Mouse (Mus musculus): ENCODE measurements at regions not wholly inside any gene's neighbourhood (a gene's known extent, or its start where the extent isn't known, plus 50 kb on each side); places are given as distances from the start of the nearest gene placed in this dataset.

- ATAC-seq (ENCODE audit: insufficient read depth, low FRiP score) = no peak
- H3K9ac ChIP-seq (ENCODE audit: low read length) = no peak overlapping the region
- WGBS = 85% methylated on average over 7 of the region's 7 CpGs
Observed at GRCm38 (mm10) chr14:105751762-105752161, 144.9 kb downstream of the Spry2 start.

DNA sequence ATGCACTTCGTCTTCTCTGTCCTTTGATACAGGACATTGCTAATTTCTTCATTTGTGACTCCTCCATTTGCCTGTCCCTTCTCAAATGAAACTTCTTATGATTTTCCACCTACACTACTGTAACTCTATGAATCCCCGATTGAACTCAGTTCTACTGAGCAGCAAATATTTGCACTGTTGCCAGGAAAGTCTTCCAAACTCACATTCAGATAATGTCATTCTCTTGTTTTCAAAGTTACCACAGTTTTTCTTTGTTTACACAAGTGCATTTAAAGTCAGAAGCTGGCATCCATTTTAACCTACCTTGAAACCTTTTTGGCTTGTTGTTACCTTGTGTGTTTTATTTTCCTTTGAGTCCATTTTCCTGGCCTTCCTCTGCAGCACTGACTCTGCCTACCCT is 152.0 kb downstream of the Spry2 start:
- peak overlapping the region; percentile 25; the same call in 1 of the 2 replicates for H3K27ac ChIP-seq (ENCODE audit: low read length)
- H3K9me3 ChIP-seq (replicated peaks; ENCODE audit: control insufficient read depth, low read length) = no peaks in the 10 kb centered on the region
- H3K4me1 ChIP-seq (ENCODE audit: control insufficient read depth, insufficient read depth, low read length) = peaks cover 4% of the 10 kb centered on the region; the same call in 1 of the 2 replicates
- 47% methylated on average over 2 of the region's 2 CpGs for WGBS
- no peaks in the 10 kb centered on the region for H3K36me3 ChIP-seq (ENCODE audit: control insufficient read depth, insufficient read depth, low read length)
- no peak overlapping the region for H3K9ac ChIP-seq (ENCODE audit: low read length)
- no peak overlapping the region for H3K4me3 ChIP-seq (replicated peaks; ENCODE audit: low read length)
- no peaks in the 10 kb centered on the region for H3K27me3 ChIP-seq (ENCODE audit: control insufficient read depth, insufficient read depth, low read length)
- H3K4me2 ChIP-seq (ENCODE audit: low read depth, low read length) = no peak overlapping the region
- peak; percentile 29; the same call in 1 of the 2 replicates for ATAC-seq (ENCODE audit: insufficient read depth, low FRiP score)

More at GRCm38 (mm10) chr14:105751762-105752161, 144.9 kb downstream of the Spry2 start:
- no peak overlapping the region for H3K4me3 ChIP-seq (replicated peaks; ENCODE audit: low read length)
- H3K9me3 ChIP-seq (replicated peaks; ENCODE audit: control insufficient read depth, low read length) = no peaks in the 10 kb centered on the region
- H3K36me3 ChIP-seq (ENCODE audit: control insufficient read depth, insufficient read depth, low read length) = no peaks in the 10 kb centered on the region
- H3K27ac ChIP-seq (ENCODE audit: low read length) = no peak overlapping the region
- no peak overlapping the region for H3K4me2 ChIP-seq (ENCODE audit: low read depth, low read length)
- no peaks in the 10 kb centered on the region for H3K27me3 ChIP-seq (ENCODE audit: control insufficient read depth, insufficient read depth, low read length)
- H3K4me1 ChIP-seq (ENCODE audit: control insufficient read depth, insufficient read depth, low read length) = no peaks in the 10 kb centered on the region

- Histone ChIP-seq H3K4me2 (ENCODE audit: low read depth, low read length) (no peak overlapping the region), H3K4me3 (replicated peaks; ENCODE audit: low read length) (no peak overlapping the region), H3K9me3 (replicated peaks; ENCODE audit: control insufficient read depth, low read length) (no peaks in the 10 kb centered on the region), H3K9ac (ENCODE audit: low read length) (no peak overlapping the region), H3K4me1 (ENCODE audit: control insufficient read depth, insufficient read depth, low read length) (peaks cover 4% of the 10 kb centered on the region; the same call in 1 of the 2 replicates), H3K36me3 (ENCODE audit: control insufficient read depth, insufficient read depth, low read length) (no peaks in the 10 kb centered on the region), H3K27ac (ENCODE audit: low read length) (peak overlapping the region; percentile 25; the same call in 1 of the 2 replicates), H3K27me3 (ENCODE audit: control insufficient read depth, insufficient read depth, low read length) (no peaks in the 10 kb centered on the region)
- ATAC-seq (ENCODE audit: insufficient read depth, low FRiP score) = peak; percentile 83
- WGBS = 47% methylated on average over 3 of the region's 3 CpGs
Observed at GRCm38 (mm10) chr14:105744125-105744524, 152.5 kb downstream of the Spry2 start.

DNA sequence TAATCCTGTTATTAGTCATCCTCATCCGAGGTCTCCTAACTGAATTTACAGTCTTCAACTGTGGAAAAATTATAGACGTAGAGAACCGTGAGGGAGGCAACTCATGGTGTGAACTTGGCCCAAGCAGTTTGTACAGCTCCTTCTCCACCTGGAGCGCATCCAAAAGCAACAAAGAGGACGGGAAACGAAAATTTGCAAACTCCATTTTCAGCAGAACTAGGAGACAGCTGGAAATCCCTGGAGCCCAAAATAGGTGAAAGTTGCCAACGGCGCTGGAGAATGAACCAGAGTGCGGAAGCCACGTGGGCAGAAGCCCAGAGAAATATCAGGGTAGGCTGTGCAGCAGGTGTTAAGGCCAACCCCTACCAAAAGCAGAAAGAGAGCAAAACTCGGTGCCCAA is 155.7 kb downstream of the Spry2 start:
- Histone ChIP-seq H3K4me2 (ENCODE audit: low read depth, low read length) (no peak overlapping the region), H3K9me3 (replicated peaks; ENCODE audit: control insufficient read depth, low read length) (no peaks in the 10 kb centered on the region), H3K27ac (ENCODE audit: low read length) (no peak overlapping the region), H3K27me3 (ENCODE audit: control insufficient read depth, insufficient read depth, low read length) (no peaks in the 10 kb centered on the region), H3K9ac (ENCODE audit: low read length) (no peak overlapping the region), H3K4me1 (ENCODE audit: control insufficient read depth, insufficient read depth, low read length) (peaks cover 4% of the 10 kb centered on the region; the same call in 1 of the 2 replicates), H3K4me3 (replicated peaks; ENCODE audit: low read length) (no peak overlapping the region), H3K36me3 (ENCODE audit: control insufficient read depth, insufficient read depth, low read length) (no peaks in the 10 kb centered on the region)
- 54% methylated on average over 11 of the region's 11 CpGs for WGBS
- ATAC-seq (ENCODE audit: insufficient read depth, low FRiP score) = 0 out of 2 replicates have a peak, but pooled peaks have one; percentile 27

DNA sequence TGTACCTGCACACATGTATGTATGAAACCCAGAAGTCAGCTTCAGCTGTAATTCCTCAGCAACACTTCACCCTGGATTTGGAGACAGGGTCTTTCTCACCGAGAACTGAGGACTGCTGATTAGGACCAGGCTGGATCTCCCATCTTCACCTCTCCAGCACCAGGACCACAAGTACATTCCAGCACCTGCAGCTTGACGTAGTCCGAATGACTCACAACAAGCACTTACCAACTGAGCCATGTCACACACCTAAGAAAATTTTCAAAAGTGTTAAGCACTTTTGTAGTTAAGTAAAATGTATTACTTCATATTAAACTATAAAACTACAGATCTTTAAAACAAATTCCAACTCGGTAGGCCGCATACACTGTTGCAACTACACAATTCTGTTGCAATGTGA is 158.1 kb downstream of the Spry2 start:
- no peak overlapping the region for H3K27ac ChIP-seq (ENCODE audit: low read length)
- H3K27me3 ChIP-seq (ENCODE audit: control insufficient read depth, insufficient read depth, low read length) = no peaks in the 10 kb centered on the region
- H3K4me1 ChIP-seq (ENCODE audit: control insufficient read depth, insufficient read depth, low read length) = peaks cover 3% of the 10 kb centered on the region; the same call in 1 of the 2 replicates
- H3K4me2 ChIP-seq (ENCODE audit: low read depth, low read length) = no peak overlapping the region
- no peak overlapping the region for H3K4me3 ChIP-seq (replicated peaks; ENCODE audit: low read length)
- no peaks in the 10 kb centered on the region for H3K36me3 ChIP-seq (ENCODE audit: control insufficient read depth, insufficient read depth, low read length)
- 84% methylated on average over 5 of the region's 5 CpGs for WGBS
- no peak overlapping the region for H3K9ac ChIP-seq (ENCODE audit: low read length)
- ATAC-seq (ENCODE audit: insufficient read depth, low FRiP score) = no peak
- H3K9me3 ChIP-seq (replicated peaks; ENCODE audit: control insufficient read depth, low read length) = no peaks in the 10 kb centered on the region

DNA sequence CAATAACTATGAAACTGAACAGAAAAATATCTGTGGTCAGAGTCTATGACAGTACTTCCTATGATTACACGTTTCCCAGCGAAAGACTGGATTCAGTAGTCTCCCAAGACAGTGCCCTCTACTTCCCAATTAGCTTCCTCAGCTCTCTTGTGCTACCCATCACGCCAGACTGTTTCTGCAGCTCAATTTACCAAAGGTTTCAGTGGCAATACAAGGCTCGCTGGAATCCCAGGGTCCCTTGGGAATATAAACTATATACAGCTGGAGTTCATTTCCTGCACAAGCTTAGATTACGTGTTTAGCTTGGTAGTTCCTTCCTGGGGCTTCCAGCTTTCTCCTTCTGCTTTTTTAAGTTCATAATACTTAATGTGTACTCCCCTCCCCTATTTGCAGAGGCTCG is 160.3 kb downstream of the Spry2 start:
- H3K27me3 ChIP-seq (ENCODE audit: control insufficient read depth, insufficient read depth, low read length) = no peaks in the 10 kb centered on the region
- H3K9ac ChIP-seq (ENCODE audit: low read length) = no peak overlapping the region
- H3K9me3 ChIP-seq (replicated peaks; ENCODE audit: control insufficient read depth, low read length) = no peaks in the 10 kb centered on the region
- no peak for ATAC-seq (ENCODE audit: insufficient read depth, low FRiP score)
- no peaks in the 10 kb centered on the region for H3K36me3 ChIP-seq (ENCODE audit: control insufficient read depth, insufficient read depth, low read length)
- WGBS = 30% methylated on average over 6 of the region's 6 CpGs
- H3K4me3 ChIP-seq (replicated peaks; ENCODE audit: low read length) = no peak overlapping the region
- peaks cover 12% of the 10 kb centered on the region for H3K4me1 ChIP-seq (ENCODE audit: control insufficient read depth, insufficient read depth, low read length)
- H3K4me2 ChIP-seq (ENCODE audit: low read depth, low read length) = no peak overlapping the region
- H3K27ac ChIP-seq (ENCODE audit: low read length) = peak overlapping the region; percentile 28

DNA sequence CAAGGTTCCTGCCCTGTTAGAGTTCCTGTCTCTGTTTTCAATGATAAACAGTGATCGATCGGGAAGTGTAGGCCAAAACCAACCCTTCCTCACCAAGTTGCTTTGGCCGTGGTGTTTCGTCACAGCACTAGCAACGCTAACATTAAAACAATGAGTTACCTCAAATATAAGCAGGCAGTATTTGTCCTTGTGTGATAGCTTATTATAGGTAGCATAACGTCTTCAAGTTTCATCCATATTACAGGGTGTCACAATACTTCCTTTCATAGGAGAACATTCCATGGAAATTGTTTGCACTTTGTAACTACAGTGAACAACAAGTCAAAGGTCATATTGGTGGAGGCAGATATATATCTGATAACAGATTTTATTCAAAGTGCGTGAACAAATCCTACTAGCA is 162.3 kb downstream of the Spry2 start:
- no peak overlapping the region for H3K4me3 ChIP-seq (replicated peaks; ENCODE audit: low read length)
- H3K27ac ChIP-seq (ENCODE audit: low read length) = no peak overlapping the region
- no peaks in the 10 kb centered on the region for H3K9me3 ChIP-seq (replicated peaks; ENCODE audit: control insufficient read depth, low read length)
- no peak for ATAC-seq (ENCODE audit: insufficient read depth, low FRiP score)
- 77% methylated on average over 7 of the region's 7 CpGs for WGBS
- H3K4me1 ChIP-seq (ENCODE audit: control insufficient read depth, insufficient read depth, low read length) = peaks cover 20% of the 10 kb centered on the region
- no peaks in the 10 kb centered on the region for H3K27me3 ChIP-seq (ENCODE audit: control insufficient read depth, insufficient read depth, low read length)
- H3K9ac ChIP-seq (ENCODE audit: low read length) = no peak overlapping the region
- H3K36me3 ChIP-seq (ENCODE audit: control insufficient read depth, insufficient read depth, low read length) = no peaks in the 10 kb centered on the region
- H3K4me2 ChIP-seq (ENCODE audit: low read depth, low read length) = no peak overlapping the region

GRCm38 (mm10) chr14:105733013-105733728 is 163.4 kb downstream of the Spry2 start:
- H3K4me1 ChIP-seq (ENCODE audit: control insufficient read depth, insufficient read depth, low read length) = peaks cover 20% of the 10 kb centered on the region
- H3K27ac ChIP-seq (ENCODE audit: low read length) = peak overlapping the region; percentile 97
- peak; percentile 45; the same call in 1 of the 2 replicates for ATAC-seq (ENCODE audit: insufficient read depth, low FRiP score)
- no peaks in the 10 kb centered on the region for H3K27me3 ChIP-seq (ENCODE audit: control insufficient read depth, insufficient read depth, low read length)
- H3K4me2 ChIP-seq (ENCODE audit: low read depth, low read length) = peak overlapping the region; percentile 77
- no peaks in the 10 kb centered on the region for H3K36me3 ChIP-seq (ENCODE audit: control insufficient read depth, insufficient read depth, low read length)
- no peaks in the 10 kb centered on the region for H3K9me3 ChIP-seq (replicated peaks; ENCODE audit: control insufficient read depth, low read length)
- peak overlapping the region; percentile 69 for H3K9ac ChIP-seq (ENCODE audit: low read length)
- H3K4me3 ChIP-seq (replicated peaks; ENCODE audit: low read length) = peak overlapping the region; percentile 44
- 6% methylated on average over 12 of the region's 12 CpGs for WGBS

GRCm38 (mm10) chr14:105732221-105733012 is 164.2 kb downstream of the Spry2 start:
- H3K4me1 ChIP-seq (ENCODE audit: control insufficient read depth, insufficient read depth, low read length) = peaks cover 20% of the 10 kb centered on the region
- H3K9ac ChIP-seq (ENCODE audit: low read length) = peak overlapping the region; percentile 69
- no peaks in the 10 kb centered on the region for H3K27me3 ChIP-seq (ENCODE audit: control insufficient read depth, insufficient read depth, low read length)
- peak; percentile 98 for ATAC-seq (ENCODE audit: insufficient read depth, low FRiP score)
- H3K4me2 ChIP-seq (ENCODE audit: low read depth, low read length) = peak overlapping the region; percentile 77
- H3K4me3 ChIP-seq (replicated peaks; ENCODE audit: low read length) = peak overlapping the region; percentile 44
- no peaks in the 10 kb centered on the region for H3K36me3 ChIP-seq (ENCODE audit: control insufficient read depth, insufficient read depth, low read length)
- H3K9me3 ChIP-seq (replicated peaks; ENCODE audit: control insufficient read depth, low read length) = no peaks in the 10 kb centered on the region
- peak overlapping the region; percentile 97 for H3K27ac ChIP-seq (ENCODE audit: low read length)
- under 1% methylated on average over 13 of the region's 13 CpGs for WGBS
